Mouse (Mus musculus) midbrain, embryonic 14.5 days (tissue): Measurements from ENCODE around the gene Epb41. TPM values are rescaled to one million over a fixed set of nuclear protein-coding genes. Genes with fewer than 3 reads are reported as not detected.
A peak's percentile ranks its signal among the peaks of the same experiment; 100 is the strongest.

Experiments
- ATAC-seq: fragments of 200-750 bp; cut with Nextera tagmentation; 2 replicates; pipeline ENCODE4 v1.8.0; 2017; ENCODE audit warnings: moderate number of reproducible peaks, moderate library complexity; ENCODE audit not compliant: low FRiP score, low TSS enrichment
- DNase-seq: peaks from one replicate; pipeline ENCODE4 v3.0.0-alpha.2; 2015
- H3K27ac ChIP-seq: fragments of 300-500 bp; sonication (generic); replicated peaks from 2 replicates; pipeline ENCODE4 v1.5.1; 2014; ENCODE audit warnings: mild to moderate bottlenecking, low read depth, low read length, moderate library complexity
- H3K27me3 ChIP-seq: fragments of 300-500 bp; sonication (generic); 2 replicates; pipeline ENCODE4 v1.6.1; 2014; ENCODE audit warnings: low read length, control low read depth, mixed read lengths; ENCODE audit not compliant: control insufficient read depth, insufficient read depth
- H3K36me3 ChIP-seq: fragments of 300-500 bp; sonication (generic); 2 replicates; pipeline ENCODE4 v1.6.1; 2014; ENCODE audit warnings: low read length, control low read depth; ENCODE audit not compliant: control insufficient read depth, insufficient read depth
- H3K4me1 ChIP-seq: fragments of 300-500 bp; sonication (generic); 2 replicates; pipeline ENCODE4 v1.6.1; 2014; ENCODE audit warnings: mild to moderate bottlenecking, antibody characterized with exemption, low read length, control low read depth; ENCODE audit not compliant: control insufficient read depth, insufficient read depth
- H3K4me2 ChIP-seq: fragments of 300-500 bp; sonication (generic); 2 replicates; pipeline ENCODE4 v1.6.1; 2014; ENCODE audit warnings: mild to moderate bottlenecking, low read length, moderate library complexity
- H3K4me3 ChIP-seq: fragments of 300-500 bp; sonication (generic); replicated peaks from 2 replicates; pipeline ENCODE4 v1.5.1; 2014; ENCODE audit warnings: low read depth, low read length
- H3K9ac ChIP-seq: fragments of 300-500 bp; sonication (generic); replicated peaks from 2 replicates; pipeline ENCODE4 v1.6.1; 2014; ENCODE audit warnings: mild to moderate bottlenecking, low read length, moderate library complexity
- H3K9me3 ChIP-seq: fragments of 300-500 bp; sonication (generic); 2 replicates; pipeline ENCODE4 v1.6.1; 2016; ENCODE audit warnings: low read length, control low read depth, mixed read lengths; ENCODE audit not compliant: control insufficient read depth
- WGBS: fragments of 180-500 bp; shearing (Covaris S2); extraction: QIAGEN DNeasy Blood & Tissue Kit; methylation state at CpG from one replicate; pipeline ENCODE4 v1.1.7; 2014; 5-methylcytosine and 5-hydroxymethylcytosine counted together
- polyA plus RNA-seq: library from polyadenylated mRNA; unstranded; fragments of >200 nt; fragmentation: Nextera tagmentation; extraction: Ambion mirVana; gene quantifications from 2 replicates; pipeline ENCODE4 v1.2.1, GENCODE M21; 2014

The Epb41 gene
- polyA plus RNA-seq, 1 experiment from 2014 or later, result 116 TPM

- H3K4me1 ChIP-seq, result peaks cover 9% of the 10 kb centered on the region
- no peak overlapping the region for H3K4me2 ChIP-seq
- peaks cover 6% of the 10 kb centered on the region; the same call in 1 of the 2 replicates for H3K27me3 ChIP-seq
- no peak for ATAC-seq
- H3K4me3 ChIP-seq, result no peak overlapping the region
- no peak overlapping the region for H3K9ac ChIP-seq
- 55% methylated on average over 7 of the region's 7 CpGs for WGBS
- no peak overlapping the region for H3K27ac ChIP-seq
- H3K36me3 ChIP-seq, result no peaks in the 10 kb centered on the region
- no peaks in the 10 kb centered on the region for H3K9me3 ChIP-seq
- DNase-seq, result no peak
These were observed 3.2 kb upstream of the Epb41 start for GRCm38 (mm10) chr4:132078296-132078714.

GRCm38 (mm10) chr4:132077445-132077844, 2.3 kb upstream of the Epb41 start:
- Histone ChIP-seq H3K27ac (no peak overlapping the region), H3K4me1 (peaks cover 9% of the 10 kb centered on the region), H3K4me2 (no peak overlapping the region), H3K36me3 (no peaks in the 10 kb centered on the region), H3K9me3 (no peaks in the 10 kb centered on the region), H3K27me3 (peaks cover 11% of the 10 kb centered on the region; the same call in 1 of the 2 replicates), H3K9ac (no peak overlapping the region), H3K4me3 (no peak overlapping the region)
- ATAC-seq, result no peak
- no peak for DNase-seq
- 72% methylated on average over 7 of the region's 7 CpGs for WGBS

- no peak for ATAC-seq
- no peak overlapping the region for H3K4me3 ChIP-seq
- H3K4me1 ChIP-seq, result peaks cover 9% of the 10 kb centered on the region
- WGBS, result 23% methylated on average over 20 of the region's 20 CpGs
- no peaks in the 10 kb centered on the region for H3K9me3 ChIP-seq
- no peak overlapping the region for H3K9ac ChIP-seq
- no peaks in the 10 kb centered on the region for H3K36me3 ChIP-seq
- DNase-seq, result peak; percentile 39
- H3K27me3 ChIP-seq, result peaks cover 11% of the 10 kb centered on the region; the same call in 1 of the 2 replicates
- H3K27ac ChIP-seq, result no peak overlapping the region
- no peak overlapping the region for H3K4me2 ChIP-seq
These were observed 1.6 kb upstream of the Epb41 start for GRCm38 (mm10) chr4:132076480-132077405.

- Histone ChIP-seq H3K4me1 (peaks cover 9% of the 10 kb centered on the region), H3K27me3 (peaks cover 11% of the 10 kb centered on the region; the same call in 1 of the 2 replicates), H3K4me2 (peak overlapping the region; percentile 100), H3K9me3 (no peaks in the 10 kb centered on the region), H3K36me3 (no peaks in the 10 kb centered on the region), H3K9ac (no peak overlapping the region), H3K4me3 (peak overlapping the region; percentile 66; the same call in 1 of the 2 replicates), H3K27ac (no peak overlapping the region)
- WGBS, result 27% methylated on average over 1 of the region's 1 CpGs
- no peak for ATAC-seq
- no peak for DNase-seq
These were observed 675 bp upstream of the Epb41 start for GRCm38 (mm10) chr4:132075796-132076195.

- Histone ChIP-seq H3K27ac (0 out of 2 replicates have a peak within 1 kb of the TSS, but pooled peaks have one; percentile 8), H3K9ac (peak within 1 kb of the TSS; percentile 59), H3K27me3 (peaks cover 11% of the 10 kb centered on the region; the same call in 1 of the 2 replicates), H3K4me3 (peak within 1 kb of the TSS; percentile 66), H3K9me3 (no peaks in the 10 kb centered on the region), H3K4me1 (peaks cover 9% of the 10 kb centered on the region), H3K4me2 (peak within 1 kb of the TSS; percentile 100), H3K36me3 (no peaks in the 10 kb centered on the region)
- WGBS, result under 1% methylated on average over 42 of the region's 42 CpGs
- peak; percentile 46 for DNase-seq
- ATAC-seq, result peak; percentile 28
These were observed 816 bp downstream of the Epb41 start, which contains the start of gene Gm10300 for GRCm38 (mm10) chr4:132074077-132074932. Gene Gm10300, plus strand, starts transcription at chr4:132074697.

GRCm38 (mm10) chr4:132072946-132073345, 2.2 kb downstream of the Epb41 start:
- Histone ChIP-seq H3K9ac (no peak overlapping the region), H3K27me3 (peaks cover 11% of the 10 kb centered on the region; the same call in 1 of the 2 replicates), H3K27ac (no peak overlapping the region), H3K36me3 (no peaks in the 10 kb centered on the region), H3K4me3 (no peak overlapping the region), H3K9me3 (no peaks in the 10 kb centered on the region), H3K4me2 (no peak overlapping the region), H3K4me1 (peaks cover 9% of the 10 kb centered on the region)
- DNase-seq, result no peak
- ATAC-seq, result no peak
- 60% methylated on average over 6 of the region's 6 CpGs for WGBS

- peaks cover 9% of the 10 kb centered on the region for H3K4me1 ChIP-seq
- ATAC-seq, result no peak
- H3K36me3 ChIP-seq, result no peaks in the 10 kb centered on the region
- H3K27ac ChIP-seq, result no peak overlapping the region
- peaks cover 11% of the 10 kb centered on the region; the same call in 1 of the 2 replicates for H3K27me3 ChIP-seq
- 76% methylated on average over 3 of the region's 3 CpGs for WGBS
- H3K4me2 ChIP-seq, result no peak overlapping the region
- H3K9me3 ChIP-seq, result no peaks in the 10 kb centered on the region
- H3K9ac ChIP-seq, result no peak overlapping the region
- no peak overlapping the region for H3K4me3 ChIP-seq
- no peak for DNase-seq
These were observed 3.0 kb downstream of the Epb41 start for GRCm38 (mm10) chr4:132072156-132072555.

GRCm38 (mm10) chr4:132071674-132072073, 3.4 kb downstream of the Epb41 start:
- Histone ChIP-seq H3K4me2 (no peak overlapping the region), H3K4me3 (no peak overlapping the region), H3K9me3 (no peaks in the 10 kb centered on the region), H3K9ac (no peak overlapping the region), H3K27me3 (peaks cover 11% of the 10 kb centered on the region; the same call in 1 of the 2 replicates), H3K36me3 (no peaks in the 10 kb centered on the region), H3K4me1 (peaks cover 9% of the 10 kb centered on the region), H3K27ac (no peak overlapping the region)
- ATAC-seq, result no peak
- no peak for DNase-seq
- 89% methylated on average over 2 of the region's 2 CpGs for WGBS
